Mouse (Mus musculus): Measurements from ENCODE around the gene Tspan5. TPM values are rescaled to one million over a fixed set of nuclear protein-coding genes. Genes with fewer than 3 reads are reported as not detected.

Gene Tspan5
- total and polyA plus RNA-seq, 3 experiments: 28.1 to 35.1 TPM; not detected in 1

- no peaks in the 10 kb centered on the region; a peak in 1 of 4 replicates for H3K4me1 ChIP-seq (ENCODE audit: control insufficient read depth in 1 of 2, insufficient read depth in 2 of 2, low read length in 2 of 2)
- no peaks in the 10 kb centered on the region for H3K79me2 ChIP-seq (ENCODE audit: control insufficient read depth, insufficient read depth, low read length, poor library complexity)
- H3K9ac ChIP-seq (ENCODE audit: control insufficient read depth, low read depth, low read length, poor library complexity, severe bottlenecking): no peak overlapping the region
- DNase-seq (ENCODE audit: low read depth, low spot score): no peak
- H3K27me3 ChIP-seq (ENCODE audit: control insufficient read depth in 1 of 2, insufficient read depth in 2 of 2, low read length in 2 of 2): no peaks in the 10 kb centered on the region
- no peak overlapping the region for H3K27ac ChIP-seq (ENCODE audit: control insufficient read depth, low read depth, low read length)
- H3K4me3 ChIP-seq (ENCODE audit: control insufficient read depth in 1 of 2, insufficient read depth in 1 of 2, low read depth in 2 of 2, low read length in 2 of 2): no peak overlapping the region
- no peak for TF ChIP-seq RAD21 (IDR thresholded peaks at IDR 0.05; ENCODE audit: low read depth, low read length)
- no peak for TF ChIP-seq HCFC1 (IDR thresholded peaks at IDR 0.05; ENCODE audit: low read depth, low read length)
- TF ChIP-seq SMC3 (IDR thresholded peaks at IDR 0.05; ENCODE audit: low read depth, low read length): no peak
- no peak for TF ChIP-seq EP300 (IDR thresholded peaks at IDR 0.05; ENCODE audit: low read depth in 1 of 2, low read length in 2 of 2)
- no peak for TF ChIP-seq UBTF (IDR thresholded peaks at IDR 0.05; ENCODE audit: borderline replicate concordance, insufficient read depth, low read depth, low read length)
- TF ChIP-seq GABPA (IDR thresholded peaks at IDR 0.05; ENCODE audit: low read depth, low read length): no peak
- TF ChIP-seq BHLHE40 (IDR thresholded peaks at IDR 0.05; ENCODE audit: borderline replicate concordance, low read depth, low read length): no peak
- no peak for TF ChIP-seq NELFE (IDR thresholded peaks at IDR 0.05; ENCODE audit: low read depth, low read length)
- no peak for TF ChIP-seq E2F4 (IDR thresholded peaks at IDR 0.05; ENCODE audit: borderline replicate concordance, low read depth, low read length)
- no peak for TF ChIP-seq ZC3H11A (IDR thresholded peaks at IDR 0.05; ENCODE audit: low read depth, low read length)
- H3K9me3 ChIP-seq (replicated peaks; ENCODE audit: insufficient read depth, low read length): no peaks in the 10 kb centered on the region
- no peaks in the 10 kb centered on the region for H3K36me3 ChIP-seq (ENCODE audit: control insufficient read depth in 1 of 2, insufficient read depth in 2 of 2, low read length in 2 of 2)
Measured at GRCm38 (mm10) chr3:138914626-138915288, 172.8 kb downstream of the Tspan5 start.

DNA sequence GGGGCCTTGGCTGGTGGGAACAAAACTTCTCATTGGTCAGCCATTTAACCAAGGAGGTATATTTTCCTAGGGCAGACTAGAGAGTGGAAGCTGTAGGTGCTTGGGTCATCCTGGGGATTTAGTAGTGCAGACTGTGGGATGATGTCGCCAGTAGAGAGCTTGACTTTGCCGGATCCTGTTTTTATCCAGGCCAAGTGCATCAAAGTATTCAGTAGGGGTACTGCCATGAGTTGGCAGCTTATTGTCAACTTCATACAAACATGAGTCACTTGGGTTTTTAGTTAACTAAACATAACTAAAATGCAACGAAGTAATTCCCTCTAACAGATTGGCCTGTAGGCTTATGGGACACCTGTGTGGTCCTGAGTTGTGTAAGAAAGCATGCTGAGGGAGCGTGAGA, 174.6 kb downstream of the Tspan5 start:
- Histone ChIP-seq H3K9me3 (replicated peaks; ENCODE audit: insufficient read depth, low read length) (no peaks in the 10 kb centered on the region), H3K27ac (ENCODE audit: control insufficient read depth, low read depth, low read length) (no peak overlapping the region), H3K27me3 (ENCODE audit: control insufficient read depth in 1 of 2, insufficient read depth in 2 of 2, low read length in 2 of 2) (no peaks in the 10 kb centered on the region), H3K9ac (ENCODE audit: control insufficient read depth, low read depth, low read length, poor library complexity, severe bottlenecking) (no peak overlapping the region), H3K4me1 (ENCODE audit: control insufficient read depth in 1 of 2, insufficient read depth in 2 of 2, low read length in 2 of 2) (no peaks in the 10 kb centered on the region; a peak in 1 of 4 replicates), H3K36me3 (ENCODE audit: control insufficient read depth in 1 of 2, insufficient read depth in 2 of 2, low read length in 2 of 2) (no peaks in the 10 kb centered on the region), H3K4me3 (ENCODE audit: control insufficient read depth in 1 of 2, insufficient read depth in 1 of 2, low read depth in 2 of 2, low read length in 2 of 2) (no peak overlapping the region), H3K79me2 (ENCODE audit: control insufficient read depth, insufficient read depth, low read length, poor library complexity) (no peaks in the 10 kb centered on the region)
- no peak for DNase-seq (ENCODE audit: low read depth, low spot score)
- TF ChIP-seq TAL1 (IDR thresholded peaks at IDR 0.05; ENCODE audit: low read length): no peak
- TF ChIP-seq MAFK (IDR thresholded peaks at IDR 0.05; ENCODE audit: borderline replicate concordance, low read depth, low read length): no peak
- TF ChIP-seq NELFE (IDR thresholded peaks at IDR 0.05; ENCODE audit: low read depth, low read length): no peak
- no peak for TF ChIP-seq CHD1 (IDR thresholded peaks at IDR 0.05; ENCODE audit: low read depth, low read length)
- no peak for TF ChIP-seq RCOR1 (IDR thresholded peaks at IDR 0.05; ENCODE audit: low read depth, low read length)
- no peak for TF ChIP-seq SIN3A (IDR thresholded peaks at IDR 0.05; ENCODE audit: low read length)

Measured in MEL (cell line).